ENCODE assay signal across 13 mouse cellular contexts in the genomic region with DNA sequence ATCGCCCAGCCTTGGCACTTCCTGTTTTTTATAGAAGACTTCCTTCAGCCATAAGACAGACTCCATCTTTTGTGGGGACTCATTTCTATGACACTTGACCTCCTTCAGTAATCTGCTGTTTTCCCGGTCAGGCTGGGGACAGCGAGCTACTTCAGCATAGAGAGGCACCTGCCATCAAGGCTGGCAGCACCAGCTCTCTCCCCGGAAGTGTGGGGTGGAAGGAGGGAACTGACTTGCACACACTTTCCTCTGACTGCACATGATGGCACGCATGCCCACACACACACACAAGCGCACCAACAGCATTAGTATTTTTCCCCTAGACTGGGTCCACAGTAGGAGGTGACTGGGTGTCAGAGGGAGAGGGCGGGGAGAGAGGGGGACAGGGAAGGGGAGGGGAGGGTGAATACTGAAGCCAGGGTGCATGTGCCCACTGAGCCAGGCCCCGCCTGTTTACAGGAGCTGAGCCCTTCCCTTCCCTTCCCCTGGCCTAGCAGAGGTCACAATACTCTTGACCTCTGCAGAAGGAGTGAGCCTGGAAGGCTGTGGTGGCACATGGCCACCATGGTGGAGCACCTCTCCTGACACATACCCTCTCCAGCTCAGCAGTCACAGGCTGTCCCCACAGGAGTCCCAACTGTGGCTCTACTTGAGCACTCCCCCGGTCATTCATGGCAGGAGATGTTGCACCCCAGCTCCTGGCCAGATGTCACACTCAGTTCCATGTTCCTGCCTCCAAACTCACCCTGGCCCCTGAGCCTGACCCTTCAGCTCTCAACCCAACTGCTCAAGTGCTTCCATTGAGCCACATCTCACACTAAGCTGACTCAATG. TPM values are rescaled to one million over a fixed set of nuclear protein-coding genes. Genes with fewer than 3 reads are reported as not detected.
DNase-seq lines count a peak whose midpoint lies in the region; ATAC-seq lines count a peak whose summit lies in the region.
"Had no signal": no experiment of that assay in that cellular context is flagged by ENCODE, and none has a peak within 500 bp of the region (broad histone marks: within the 10 kb centered on the region; RNA-seq: fewer than 3 reads in every experiment).

No protein-coding gene starts in this region.

- peaks cover 16 to 30% of the 10 kb centered on the region in 2 experiments for H3K4me1 ChIP-seq in heart, embryonic 14.5 days (ENCODE audit: control insufficient read depth in 2 of 2, insufficient read depth in 2 of 2, low read length in 2 of 2)
- peaks cover 44% of the 10 kb centered on the region for H3K4me1 ChIP-seq in midbrain, embryonic 10.5 days
- H3K4me1 ChIP-seq in midbrain, embryonic 15.5 days: peaks cover 13% of the 10 kb centered on the region
- H3K4me1 ChIP-seq in liver, embryonic 13.5 days (replicated peaks): peaks cover 74% of the 10 kb centered on the region
- H3K4me1 ChIP-seq in stomach, embryonic 16.5 days (ENCODE audit: control insufficient read depth, insufficient read depth, low read length): peaks cover 18% of the 10 kb centered on the region
- H3K4me1 ChIP-seq: limb, embryonic 13.5 days had no signal

- no peaks in the 10 kb centered on the region for H3K9me3 ChIP-seq in heart, embryonic 14.5 days (ENCODE audit: control insufficient read depth, low read length)
- H3K9me3 ChIP-seq in midbrain, embryonic 10.5 days (replicated peaks): no peaks in the 10 kb centered on the region
- H3K9me3 ChIP-seq in midbrain, embryonic 15.5 days: no peaks in the 10 kb centered on the region
- no peaks in the 10 kb centered on the region for H3K9me3 ChIP-seq in liver, embryonic 13.5 days (replicated peaks)
- H3K9me3 ChIP-seq in stomach, embryonic 16.5 days (replicated peaks; ENCODE audit: control insufficient read depth, low read length): no peaks in the 10 kb centered on the region
- H3K9me3 ChIP-seq: forebrain, embryonic 10.5 days; limb, embryonic 13.5 days had no signal

- H3K27ac ChIP-seq in heart, embryonic 14.5 days (replicated peaks in 1 of 2; ENCODE audit: control insufficient read depth in 1 of 2, insufficient read depth in 1 of 2, low read depth in 2 of 2, low read length in 2 of 2): no peak overlapping the region; a peak in 1 of 4 replicates
- 0 out of 2 replicates have a peak overlapping the region, but pooled peaks have one; percentile 28 for H3K27ac ChIP-seq in midbrain, embryonic 10.5 days (replicated peaks)
- H3K27ac ChIP-seq in midbrain, embryonic 15.5 days: no peak overlapping the region
- H3K27ac ChIP-seq in liver, embryonic 13.5 days: peak overlapping the region; percentile 65
- H3K27ac ChIP-seq in stomach, embryonic 16.5 days (ENCODE audit: low read length): no peak overlapping the region; the same call in 1 of the 2 replicates
- H3K27ac ChIP-seq: forebrain, embryonic 10.5 days; limb, embryonic 13.5 days had no signal

- H3K36me3 ChIP-seq in heart, embryonic 14.5 days (ENCODE audit: control insufficient read depth, insufficient read depth, low read length): peaks cover 15% of the 10 kb centered on the region
- H3K36me3 ChIP-seq in midbrain, embryonic 10.5 days: peaks cover 53% of the 10 kb centered on the region
- H3K36me3 ChIP-seq in midbrain, embryonic 15.5 days (replicated peaks): peaks cover 6% of the 10 kb centered on the region; the same call in 1 of the 2 replicates
- H3K36me3 ChIP-seq in liver, embryonic 13.5 days: peaks cover 77% of the 10 kb centered on the region
- no peaks in the 10 kb centered on the region for H3K36me3 ChIP-seq in stomach, embryonic 16.5 days (ENCODE audit: control insufficient read depth, insufficient read depth, low read length)

- H3K9ac ChIP-seq in heart, embryonic 14.5 days (ENCODE audit: low read length): peak overlapping the region; percentile 1; the same call in 1 of the 2 replicates
- no peak overlapping the region for H3K9ac ChIP-seq in midbrain, embryonic 15.5 days
- peak overlapping the region; percentile 20 for H3K9ac ChIP-seq in liver, embryonic 13.5 days
- H3K9ac ChIP-seq in stomach, embryonic 16.5 days (ENCODE audit: low read length): peak overlapping the region; percentile 26
- H3K9ac ChIP-seq: limb, embryonic 13.5 days had no signal

- no peak for ATAC-seq in heart, embryonic 14.5 days (ENCODE audit: insufficient number of reproducible peaks, insufficient read depth, low FRiP score, low read depth)
- no peak for ATAC-seq in midbrain, embryonic 15.5 days (replicated peaks)
- peak; percentile 25; the same call in 1 of the 2 replicates for ATAC-seq in liver, embryonic 13.5 days (ENCODE audit: low read depth)
- ATAC-seq in stomach, embryonic 16.5 days (ENCODE audit: insufficient read depth, low FRiP score): no peak

- intact Hi-C loops in heart, postnatal 14 days (cut with DNase I): no loop called here

- H3K4me2 ChIP-seq in heart, embryonic 14.5 days (ENCODE audit: low read length): no peak overlapping the region
- no peak overlapping the region for H3K4me2 ChIP-seq in midbrain, embryonic 15.5 days
- H3K4me2 ChIP-seq in liver, embryonic 13.5 days: no peak overlapping the region
- H3K4me2 ChIP-seq in stomach, embryonic 16.5 days (ENCODE audit: low read depth, low read length): no peak overlapping the region
- H3K4me2 ChIP-seq: limb, embryonic 13.5 days had no signal

- no peaks in the 10 kb centered on the region for H3K27me3 ChIP-seq in heart, embryonic 14.5 days (ENCODE audit: control insufficient read depth, insufficient read depth, low read length)
- no peaks in the 10 kb centered on the region for H3K27me3 ChIP-seq in midbrain, embryonic 10.5 days (ENCODE audit: low read depth, poor library complexity, severe bottlenecking)
- H3K27me3 ChIP-seq in midbrain, embryonic 15.5 days (replicated peaks): no peaks in the 10 kb centered on the region
- H3K27me3 ChIP-seq in liver, embryonic 13.5 days: no peaks in the 10 kb centered on the region
- H3K27me3 ChIP-seq in stomach, embryonic 16.5 days (ENCODE audit: control insufficient read depth, insufficient read depth, low read length): no peaks in the 10 kb centered on the region
- H3K27me3 ChIP-seq: limb, embryonic 13.5 days had no signal

- H3K4me3 ChIP-seq in heart, embryonic 14.5 days (ENCODE audit: control insufficient read depth in 1 of 2, insufficient read depth in 1 of 2, low read depth in 1 of 2, low read length in 2 of 2): no peak overlapping the region
- H3K4me3 ChIP-seq in midbrain, embryonic 10.5 days: no peak overlapping the region
- H3K4me3 ChIP-seq in midbrain, embryonic 15.5 days: no peak overlapping the region
- H3K4me3 ChIP-seq in liver, embryonic 13.5 days (replicated peaks): no peak overlapping the region
- no peak overlapping the region for H3K4me3 ChIP-seq in stomach, embryonic 16.5 days (replicated peaks; ENCODE audit: low read length)
- H3K4me3 ChIP-seq: forebrain, embryonic 10.5 days; limb, embryonic 13.5 days had no signal

- DNase-seq in heart, postnatal 14 days: no peak
- no peak for DNase-seq in midbrain, embryonic 10.5 days (ENCODE audit: low spot score)
- DNase-seq in liver, embryonic 13.5 days: no peak
- no peak for DNase-seq in frontal cortex, postnatal 14 days (ENCODE audit: low spot score in 2 of 2)
- no peak for DNase-seq in cerebellum, adult 18-20 months
- DNase-seq: gastrocnemius, postnatal 10 days; midbrain, embryonic 14.5 days had no signal

- 69% methylated on average over 9 of the region's 9 CpGs for WGBS in heart, embryonic 14.5 days
- WGBS in midbrain, embryonic 10.5 days: 79% methylated on average over 9 of the region's 9 CpGs
- 80% methylated on average over 9 of the region's 9 CpGs for WGBS in midbrain, embryonic 15.5 days
- WGBS in liver, embryonic 13.5 days (ENCODE audit: insufficient replicate concordance): 82% methylated on average over 8 of the region's 9 CpGs
- WGBS in stomach, embryonic 16.5 days: 72% methylated on average over 9 of the region's 9 CpGs

RNA-seq across cellular contexts. Expression of gene Ube2v1, which starts 10.4 kb away (rescaled TPM):
- 166 and 175 TPM in 2 replicates for polyA plus RNA-seq in heart, embryonic 14.5 days (2014; fragmentation: Nextera tagmentation; extraction: Ambion mirVana)
- total RNA-seq in heart, postnatal 14 days (2021): 100 to 1,000 TPM in 1 of 2 experiments, 10 to 100 TPM in 1; 93.8 to 102 TPM
- 410 and 413 TPM in 2 replicates for polyA plus RNA-seq in midbrain, embryonic 10.5 days (2016; fragmentation: Nextera tagmentation; extraction: Ambion mirVana)
- 327 TPM in 2 replicates for polyA plus RNA-seq in midbrain, embryonic 15.5 days (2015; fragmentation: Nextera tagmentation; extraction: Ambion mirVana)
- polyA plus RNA-seq in liver, embryonic 13.5 days (2015; fragmentation: Nextera tagmentation; extraction: Ambion mirVana): 205 and 229 TPM in 2 replicates
- polyA plus RNA-seq in stomach, embryonic 16.5 days (2015; fragmentation: Nextera tagmentation; extraction: Ambion mirVana): 267 and 298 TPM in 2 replicates

RNA-seq across cellular contexts. Expression of gene Gm20431, which starts 39.8 kb away (rescaled TPM):
- 0.19 and 5.2 TPM in 2 replicates for polyA plus RNA-seq in heart, embryonic 14.5 days (2014; fragmentation: Nextera tagmentation; extraction: Ambion mirVana)
- total RNA-seq in heart, postnatal 14 days (2021): 10 to 100 TPM; 20.3 to 22.8 TPM
- 2.4 and 3.6 TPM in 2 replicates for polyA plus RNA-seq in midbrain, embryonic 10.5 days (2016; fragmentation: Nextera tagmentation; extraction: Ambion mirVana)
- polyA plus RNA-seq in midbrain, embryonic 15.5 days (2015; fragmentation: Nextera tagmentation; extraction: Ambion mirVana): 10.5 and 10.7 TPM in 2 replicates
- polyA plus RNA-seq in liver, embryonic 13.5 days (2015; fragmentation: Nextera tagmentation; extraction: Ambion mirVana): 2.9 TPM in 1 of 2 replicates, not detected in the other
- polyA plus RNA-seq in stomach, embryonic 16.5 days (2015; fragmentation: Nextera tagmentation; extraction: Ambion mirVana): 9.2 TPM in 1 of 2 replicates, not detected in the other
- polyA plus RNA-seq: urinary bladder, adult 2 months had no signal

Comparison
In these comparisons a context has a peak if more than half of its experiments do, and no peak if none do; other contexts are left out.
1. H3K27ac ChIP-seq: peak in midbrain, embryonic 10.5 days (single experiment) and liver, embryonic 13.5 days (single experiment); none in heart, embryonic 14.5 days (0 of 2), midbrain, embryonic 15.5 days (single experiment) and stomach, embryonic 16.5 days (single experiment).